Mouse (Mus musculus) midbrain, embryonic 10.5 days (tissue): Measurements from ENCODE around the gene Tgoln1. TPM values are rescaled to one million over a fixed set of nuclear protein-coding genes. Genes with fewer than 3 reads are reported as not detected.

Experiments
- DNase-seq: peaks from one replicate; pipeline ENCODE4 v3.0.0-alpha.2; 2017; ENCODE audit warnings: low spot score
- H3K27ac ChIP-seq: fragments of 300-500 bp; sonication (generic); replicated peaks from 2 replicates; pipeline ENCODE4 v1.5.1; 2016; ENCODE audit warnings: mild to moderate bottlenecking
- H3K27me3 ChIP-seq: fragments of 300-500 bp; sonication (generic); 2 replicates; pipeline ENCODE4 v1.6.1; 2016; ENCODE audit warnings: low read depth, mild to moderate bottlenecking; ENCODE audit not compliant: poor library complexity, severe bottlenecking
- H3K36me3 ChIP-seq: fragments of 300-500 bp; sonication (generic); 2 replicates; pipeline ENCODE4 v1.6.1; 2016; ENCODE audit warnings: mild to moderate bottlenecking, moderate library complexity
- H3K4me1 ChIP-seq: fragments of 300-500 bp; sonication (generic); 2 replicates; pipeline ENCODE4 v1.6.1; 2016
- H3K4me3 ChIP-seq: fragments of 300-500 bp; sonication (generic); 2 replicates; pipeline ENCODE4 v1.5.1; 2016; ENCODE audit warnings: mild to moderate bottlenecking, moderate library complexity
- H3K9me3 ChIP-seq: fragments of 300-500 bp; sonication (generic); replicated peaks from 2 replicates; pipeline ENCODE4 v1.6.1; 2016; ENCODE audit warnings: mild to moderate bottlenecking
- WGBS: fragments of 180-500 bp; shearing (Covaris S2); methylation state at CpG from one replicate; pipeline ENCODE4 v1.1.7; 2016; 5-methylcytosine and 5-hydroxymethylcytosine counted together
- polyA plus RNA-seq: library from polyadenylated mRNA; unstranded; fragments of >200 nt; fragmentation: Nextera tagmentation; extraction: Ambion mirVana; gene quantifications from 2 replicates; pipeline ENCODE4 v1.2.1, GENCODE M21; 2016

Tgoln1 gene
- polyA plus RNA-seq, 1 experiment from 2014 or later = 33.3 TPM

GRCm38 (mm10) chr6:72583211-72583839, 33.5 kb downstream of the Tgoln1 start:
- WGBS = 90% methylated on average over 4 of the region's 4 CpGs
- Histone ChIP-seq H3K4me3 (no peak overlapping the region), H3K4me1 (0 out of 2 replicates have a peak, but pooled peaks cover 6% of the 10 kb centered on the region), H3K27ac (no peak overlapping the region), H3K27me3 (no peaks in the 10 kb centered on the region), H3K36me3 (peaks cover 6% of the 10 kb centered on the region; the same call in 1 of the 2 replicates), H3K9me3 (no peaks in the 10 kb centered on the region)
- no peak for DNase-seq

- Histone ChIP-seq H3K27ac (no peak overlapping the region), H3K4me3 (no peak overlapping the region), H3K36me3 (peaks cover 6% of the 10 kb centered on the region; the same call in 1 of the 2 replicates), H3K4me1 (0 out of 2 replicates have a peak, but pooled peaks cover 6% of the 10 kb centered on the region), H3K27me3 (no peaks in the 10 kb centered on the region), H3K9me3 (no peaks in the 10 kb centered on the region)
- 78% methylated on average over 11 of the region's 11 CpGs for WGBS
- no peak for DNase-seq
These were observed 35.0 kb downstream of the Tgoln1 start for GRCm38 (mm10) chr6:72581625-72582382.

- Histone ChIP-seq H3K4me1 (no peaks in the 10 kb centered on the region), H3K27ac (no peak overlapping the region), H3K9me3 (no peaks in the 10 kb centered on the region), H3K27me3 (no peaks in the 10 kb centered on the region), H3K4me3 (no peak overlapping the region), H3K36me3 (peaks cover 10% of the 10 kb centered on the region; the same call in 1 of the 2 replicates)
- no peak for DNase-seq
- WGBS = 92% methylated on average over 3 of the region's 3 CpGs
These were observed 40.8 kb downstream of the Tgoln1 start for GRCm38 (mm10) chr6:72576041-72576440.

GRCm38 (mm10) chr6:72571826-72572225, 45.0 kb downstream of the Tgoln1 start:
- no peaks in the 10 kb centered on the region for H3K4me1 ChIP-seq
- DNase-seq = no peak
- WGBS = 45% methylated on average over 3 of the region's 3 CpGs
- H3K36me3 ChIP-seq = peaks cover 11% of the 10 kb centered on the region; the same call in 1 of the 2 replicates
- H3K27me3 ChIP-seq = no peaks in the 10 kb centered on the region
- H3K9me3 ChIP-seq = no peaks in the 10 kb centered on the region
- H3K4me3 ChIP-seq = no peak overlapping the region
- H3K27ac ChIP-seq = no peak overlapping the region

- H3K9me3 ChIP-seq = no peaks in the 10 kb centered on the region
- no peak for DNase-seq
- no peak overlapping the region for H3K27ac ChIP-seq
- no peaks in the 10 kb centered on the region for H3K27me3 ChIP-seq
- peaks cover 11% of the 10 kb centered on the region; the same call in 1 of the 2 replicates for H3K36me3 ChIP-seq
- no peak overlapping the region for H3K4me3 ChIP-seq
- 90% methylated on average over 10 of the region's 10 CpGs for WGBS
- peaks cover 1% of the 10 kb centered on the region for H3K4me1 ChIP-seq
These were observed 46.0 kb downstream of the Tgoln1 start for GRCm38 (mm10) chr6:72570644-72571397.

GRCm38 (mm10) chr6:72568736-72569135, 48.1 kb downstream of the Tgoln1 start:
- WGBS = 94% methylated on average over 10 of the region's 10 CpGs
- no peaks in the 10 kb centered on the region for H3K9me3 ChIP-seq
- H3K36me3 ChIP-seq = peaks cover 11% of the 10 kb centered on the region; the same call in 1 of the 2 replicates
- no peak for DNase-seq
- no peak overlapping the region for H3K4me3 ChIP-seq
- no peak overlapping the region for H3K27ac ChIP-seq
- H3K27me3 ChIP-seq = no peaks in the 10 kb centered on the region
- peaks cover 6% of the 10 kb centered on the region for H3K4me1 ChIP-seq

GRCm38 (mm10) chr6:72567508-72567907, 49.3 kb downstream of the Tgoln1 start:
- WGBS = 93% methylated on average over 5 of the region's 5 CpGs

GRCm38 (mm10) chr6:72566044-72566443, 50.8 kb downstream of the Tgoln1 start:
- WGBS = 4% methylated on average over 4 of the region's 4 CpGs
- H3K4me3 ChIP-seq = no peak overlapping the region
- DNase-seq = peak; percentile 84
- peaks cover 12% of the 10 kb centered on the region for H3K4me1 ChIP-seq
- H3K9me3 ChIP-seq = no peaks in the 10 kb centered on the region
- H3K27me3 ChIP-seq = no peaks in the 10 kb centered on the region
- 0 out of 2 replicates have a peak overlapping the region, but pooled peaks have one; percentile 4 for H3K27ac ChIP-seq
- peaks cover 7% of the 10 kb centered on the region; the same call in 1 of the 2 replicates for H3K36me3 ChIP-seq

More at GRCm38 (mm10) chr6:72567508-72567907, 49.3 kb downstream of the Tgoln1 start:
- Histone ChIP-seq H3K4me1 (peaks cover 11% of the 10 kb centered on the region), H3K27ac (no peak overlapping the region), H3K27me3 (no peaks in the 10 kb centered on the region), H3K4me3 (no peak overlapping the region), H3K9me3 (no peaks in the 10 kb centered on the region), H3K36me3 (peaks cover 7% of the 10 kb centered on the region; the same call in 1 of the 2 replicates)
- DNase-seq = no peak

GRCm38 (mm10) chr6:72565506-72565905, 51.3 kb downstream of the Tgoln1 start:
- DNase-seq = no peak
- H3K9me3 ChIP-seq = no peaks in the 10 kb centered on the region
- peaks cover 7% of the 10 kb centered on the region; the same call in 1 of the 2 replicates for H3K36me3 ChIP-seq
- no peaks in the 10 kb centered on the region for H3K27me3 ChIP-seq
- WGBS = 70% methylated on average over 7 of the region's 7 CpGs
- no peak overlapping the region for H3K4me3 ChIP-seq
- 0 out of 2 replicates have a peak overlapping the region, but pooled peaks have one; percentile 4 for H3K27ac ChIP-seq
- H3K4me1 ChIP-seq = peaks cover 12% of the 10 kb centered on the region

GRCm38 (mm10) chr6:72562894-72563293, 53.9 kb downstream of the Tgoln1 start:
- Histone ChIP-seq H3K9me3 (no peaks in the 10 kb centered on the region), H3K27me3 (no peaks in the 10 kb centered on the region), H3K27ac (no peak overlapping the region), H3K36me3 (peaks cover 5% of the 10 kb centered on the region; the same call in 1 of the 2 replicates), H3K4me3 (no peak overlapping the region), H3K4me1 (peaks cover 12% of the 10 kb centered on the region)
- WGBS = 81% methylated on average over 5 of the region's 5 CpGs
- DNase-seq = no peak

GRCm38 (mm10) chr6:72562486-72562885, 54.3 kb downstream of the Tgoln1 start:
- H3K27ac ChIP-seq = no peak overlapping the region

GRCm38 (mm10) chr6:72560801-72561200, 56.0 kb downstream of the Tgoln1 start:
- no peaks in the 10 kb centered on the region for H3K27me3 ChIP-seq
- H3K4me3 ChIP-seq = no peak overlapping the region
- peaks cover 10% of the 10 kb centered on the region for H3K4me1 ChIP-seq
- H3K36me3 ChIP-seq = no peaks in the 10 kb centered on the region
- no peak for DNase-seq
- WGBS = 83% methylated on average over 8 of the region's 8 CpGs
- no peak overlapping the region for H3K27ac ChIP-seq
- H3K9me3 ChIP-seq = no peaks in the 10 kb centered on the region

More at GRCm38 (mm10) chr6:72562486-72562885, 54.3 kb downstream of the Tgoln1 start:
- Histone ChIP-seq H3K4me3 (no peak overlapping the region), H3K36me3 (peaks cover under 1% of the 10 kb centered on the region; the same call in 1 of the 2 replicates), H3K4me1 (peaks cover 12% of the 10 kb centered on the region), H3K27me3 (no peaks in the 10 kb centered on the region), H3K9me3 (no peaks in the 10 kb centered on the region)
- DNase-seq = no peak
- 59% methylated on average over 6 of the region's 6 CpGs for WGBS
